Mouse (Mus musculus) forebrain, embryonic 14.5 days (tissue): ENCODE results near the gene Rnls. TPM values are rescaled to one million over a fixed set of nuclear protein-coding genes. Genes with fewer than 3 reads are reported as not detected.

Experiments
- ATAC-seq: fragments of 200-750 bp; cut with Nextera tagmentation; 2 replicates; pipeline ENCODE4 v1.8.0; 2017; ENCODE audit warnings: mild to moderate bottlenecking, moderate library complexity
- DNase-seq: peaks from one replicate; pipeline ENCODE4 v3.0.0-alpha.2; 2015; ENCODE audit warnings: low spot score
- H3K27ac ChIP-seq: fragments of 300-500 bp; sonication (generic); 2 replicates; pipeline ENCODE4 v1.5.1; 2014; ENCODE audit warnings: low read depth, mild to moderate bottlenecking, control low read depth, low read length, moderate library complexity
- H3K27me3 ChIP-seq: fragments of 300-500 bp; sonication (generic); replicated peaks from 2 replicates; pipeline ENCODE4 v1.6.1; 2014; ENCODE audit warnings: low read length, control low read depth, mixed read lengths; ENCODE audit not compliant: control insufficient read depth, insufficient read depth
- H3K36me3 ChIP-seq: fragments of 300-500 bp; sonication (generic); 2 replicates; pipeline ENCODE4 v1.6.1; 2014; ENCODE audit warnings: low read length, control low read depth; ENCODE audit not compliant: control insufficient read depth, insufficient read depth
- H3K4me1 ChIP-seq: fragments of 300-500 bp; sonication (generic); 2 replicates; pipeline ENCODE4 v1.6.1; 2014; ENCODE audit warnings: antibody characterized with exemption, low read length, control low read depth; ENCODE audit not compliant: control insufficient read depth, insufficient read depth
- H3K4me2 ChIP-seq: fragments of 300-500 bp; sonication (generic); 2 replicates; pipeline ENCODE4 v1.6.1; 2014; ENCODE audit warnings: mild to moderate bottlenecking, control low read depth, low read length
- H3K4me3 ChIP-seq: fragments of 300-500 bp; sonication (generic); 2 replicates; pipeline ENCODE4 v1.5.1; 2014; ENCODE audit warnings: low read depth, low read length, control low read depth
- H3K9ac ChIP-seq: fragments of 300-500 bp; sonication (generic); 2 replicates; pipeline ENCODE4 v1.6.1; 2014; ENCODE audit warnings: mild to moderate bottlenecking, low read length, control low read depth, moderate library complexity
- H3K9me3 ChIP-seq: fragments of 300-500 bp; sonication (generic); replicated peaks from 2 replicates; pipeline ENCODE4 v1.6.1; 2016; ENCODE audit warnings: low read length, control low read depth, mixed read lengths; ENCODE audit not compliant: control insufficient read depth
- WGBS: fragments of 180-500 bp; shearing (Covaris S2); extraction: QIAGEN DNeasy Blood & Tissue Kit; methylation state at CpG from one replicate; pipeline ENCODE4 v1.1.7; 2014; 5-methylcytosine and 5-hydroxymethylcytosine counted together
- polyA plus RNA-seq: library from polyadenylated mRNA; unstranded; fragments of >200 nt; fragmentation: Nextera tagmentation; extraction: Ambion mirVana; gene quantifications from 2 replicates; pipeline ENCODE4 v1.2.1, GENCODE M21; 2014

Rnls gene
- polyA plus RNA-seq, 1 experiment from 2014 or later = 10.7 TPM

- Histone ChIP-seq H3K9me3 (no peaks in the 10 kb centered on the region), H3K36me3 (no peaks in the 10 kb centered on the region), H3K4me2 (no peak overlapping the region), H3K4me3 (no peak overlapping the region), H3K27ac (no peak overlapping the region), H3K27me3 (no peaks in the 10 kb centered on the region), H3K4me1 (no peaks in the 10 kb centered on the region), H3K9ac (no peak overlapping the region)
- peak; percentile 77 for ATAC-seq
- DNase-seq = peak; percentile 53
- WGBS = 29% methylated on average over 4 of the region's 4 CpGs
Measured at GRCm38 (mm10) chr19:33326706-33327641, 65.1 kb downstream of the Rnls start.

DNA sequence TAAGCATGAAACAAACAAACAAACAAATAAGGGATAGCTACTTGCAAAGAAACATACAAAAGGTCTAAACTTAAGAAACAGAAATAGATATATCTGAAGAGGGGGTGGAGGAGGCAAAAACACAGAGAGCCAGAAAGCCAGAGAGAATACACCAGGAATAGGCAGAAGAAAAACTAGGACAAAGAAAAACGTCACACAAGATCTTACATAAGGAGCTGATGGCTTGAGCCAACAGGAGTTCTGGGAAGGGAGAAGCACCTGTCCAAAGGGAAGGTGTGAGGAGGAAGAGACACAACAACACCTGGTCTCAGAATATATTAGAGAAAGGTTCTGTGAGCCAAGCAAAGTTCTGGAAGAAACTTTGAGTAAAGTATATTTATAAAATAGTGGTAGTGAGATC, 73.3 kb downstream of the Rnls start:
- no peak overlapping the region for H3K4me3 ChIP-seq
- no peak for DNase-seq
- H3K4me2 ChIP-seq = no peak overlapping the region
- no peak overlapping the region for H3K9ac ChIP-seq
- H3K9me3 ChIP-seq = no peaks in the 10 kb centered on the region
- H3K4me1 ChIP-seq = no peaks in the 10 kb centered on the region
- H3K36me3 ChIP-seq = no peaks in the 10 kb centered on the region
- no peak overlapping the region for H3K27ac ChIP-seq
- 52% methylated on average over 1 of the region's 1 CpGs for WGBS
- no peaks in the 10 kb centered on the region for H3K27me3 ChIP-seq
- no peak for ATAC-seq

GRCm38 (mm10) chr19:33317130-33317529, 75.0 kb downstream of the Rnls start:
- H3K4me3 ChIP-seq = no peak overlapping the region
- no peaks in the 10 kb centered on the region for H3K36me3 ChIP-seq
- no peaks in the 10 kb centered on the region for H3K9me3 ChIP-seq
- no peaks in the 10 kb centered on the region for H3K4me1 ChIP-seq
- no peaks in the 10 kb centered on the region for H3K27me3 ChIP-seq
- ATAC-seq (no peak), DNase-seq (no peak)
- no peak overlapping the region for H3K4me2 ChIP-seq
- no peak overlapping the region for H3K9ac ChIP-seq
- 73% methylated on average over 4 of the region's 4 CpGs for WGBS
- no peak overlapping the region for H3K27ac ChIP-seq

- H3K4me1 ChIP-seq = peaks cover 8% of the 10 kb centered on the region
- no peaks in the 10 kb centered on the region for H3K9me3 ChIP-seq
- 29% methylated on average over 3 of the region's 3 CpGs for WGBS
- no peak overlapping the region for H3K4me3 ChIP-seq
- no peaks in the 10 kb centered on the region for H3K36me3 ChIP-seq
- H3K27me3 ChIP-seq = no peaks in the 10 kb centered on the region
- peak; percentile 44 for DNase-seq
- H3K27ac ChIP-seq = no peak overlapping the region
- no peak overlapping the region for H3K4me2 ChIP-seq
- peak; percentile 57; the same call in 1 of the 2 replicates for ATAC-seq
- H3K9ac ChIP-seq = no peak overlapping the region
Measured at GRCm38 (mm10) chr19:33299726-33300292, 92.3 kb downstream of the Rnls start.

DNA sequence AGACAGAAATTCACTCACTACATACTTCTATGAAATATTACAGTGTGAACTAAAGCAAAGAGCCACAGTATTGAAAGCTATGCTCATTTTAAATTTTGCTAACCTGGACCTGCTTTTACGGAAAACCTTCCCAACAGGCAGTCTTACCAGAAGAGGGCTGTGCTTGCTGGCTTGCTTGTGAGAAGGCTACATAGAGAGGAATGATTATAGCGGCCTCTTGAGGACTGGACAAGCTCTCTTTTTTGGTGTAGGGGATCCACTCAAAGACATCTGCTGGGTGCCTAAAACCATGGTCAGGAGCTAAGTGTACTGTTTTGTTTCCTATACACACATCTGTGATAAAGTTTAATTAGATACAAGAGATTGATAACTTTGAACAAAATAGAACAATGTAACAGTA, 95.8 kb downstream of the Rnls start:
- Histone ChIP-seq H3K4me2 (no peak overlapping the region), H3K9ac (no peak overlapping the region), H3K27ac (no peak overlapping the region), H3K27me3 (no peaks in the 10 kb centered on the region), H3K4me3 (no peak overlapping the region), H3K36me3 (no peaks in the 10 kb centered on the region), H3K4me1 (peaks cover 8% of the 10 kb centered on the region), H3K9me3 (no peaks in the 10 kb centered on the region)
- WGBS = 38% methylated on average over 2 of the region's 2 CpGs
- ATAC-seq (no peak), DNase-seq (no peak)

- Histone ChIP-seq H3K36me3 (no peaks in the 10 kb centered on the region), H3K4me1 (no peaks in the 10 kb centered on the region), H3K4me2 (no peak overlapping the region), H3K27ac (no peak overlapping the region), H3K9me3 (no peaks in the 10 kb centered on the region), H3K27me3 (no peaks in the 10 kb centered on the region), H3K4me3 (no peak overlapping the region), H3K9ac (no peak overlapping the region)
- ATAC-seq (no peak), DNase-seq (no peak)
- WGBS = 58% methylated on average over 3 of the region's 3 CpGs
Measured at GRCm38 (mm10) chr19:33282985-33283384, 109.1 kb downstream of the Rnls start.

DNA sequence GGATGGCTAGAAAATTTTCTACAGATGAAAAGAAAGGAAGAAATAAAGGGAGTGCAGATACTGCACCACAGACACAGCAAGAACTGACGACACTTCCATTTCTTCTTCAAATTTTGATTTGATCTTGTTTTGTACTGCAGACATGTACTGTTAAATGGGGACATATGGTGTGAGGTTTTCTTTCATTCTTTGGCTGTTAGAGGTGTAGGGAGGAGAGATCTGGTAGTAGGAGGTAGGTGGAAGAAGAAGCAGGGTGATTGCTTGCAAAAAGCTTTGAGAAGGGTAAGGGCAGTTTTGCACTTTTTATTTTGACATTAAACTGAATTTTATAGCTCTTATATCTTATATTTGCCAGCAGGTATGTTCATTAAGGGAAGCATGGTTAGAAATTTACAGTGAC, 115.7 kb downstream of the Rnls start:
- Histone ChIP-seq H3K9ac (no peak overlapping the region), H3K4me2 (no peak overlapping the region), H3K9me3 (no peaks in the 10 kb centered on the region), H3K36me3 (no peaks in the 10 kb centered on the region), H3K4me3 (no peak overlapping the region), H3K4me1 (no peaks in the 10 kb centered on the region), H3K27ac (no peak overlapping the region), H3K27me3 (no peaks in the 10 kb centered on the region)
- no peak for DNase-seq
- 82% methylated on average over 1 of the region's 1 CpGs for WGBS
- ATAC-seq = no peak

DNA sequence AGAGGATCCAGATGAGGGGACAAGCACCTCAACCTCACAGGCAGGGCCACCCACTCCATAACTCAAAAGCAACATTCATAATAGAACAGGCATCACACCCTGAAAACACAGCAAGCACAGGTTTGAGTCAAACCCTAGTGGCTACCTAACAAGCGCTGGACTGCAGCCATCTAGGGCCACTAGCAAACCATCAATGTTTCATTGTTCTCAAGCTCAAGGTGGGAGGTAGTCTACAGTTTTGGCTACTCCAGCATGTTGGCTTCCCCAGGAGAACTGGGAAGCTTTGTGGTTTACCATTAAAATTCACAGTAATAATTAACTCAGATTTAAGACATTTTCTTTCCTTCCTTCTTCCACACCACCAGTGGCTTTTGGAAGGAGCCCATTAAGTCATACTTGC, 118.4 kb downstream of the Rnls start:
- ATAC-seq (no peak), DNase-seq (no peak)
- Histone ChIP-seq H3K9me3 (no peaks in the 10 kb centered on the region), H3K27ac (no peak overlapping the region), H3K27me3 (no peaks in the 10 kb centered on the region), H3K4me3 (no peak overlapping the region), H3K9ac (no peak overlapping the region), H3K36me3 (no peaks in the 10 kb centered on the region), H3K4me1 (no peaks in the 10 kb centered on the region), H3K4me2 (no peak overlapping the region)
- WGBS = 74% methylated on average over 1 of the region's 1 CpGs

- no peak overlapping the region for H3K4me2 ChIP-seq
- H3K9me3 ChIP-seq = no peaks in the 10 kb centered on the region
- ATAC-seq = no peak
- no peaks in the 10 kb centered on the region for H3K4me1 ChIP-seq
- WGBS = 71% methylated on average over 2 of the region's 2 CpGs
- no peaks in the 10 kb centered on the region for H3K36me3 ChIP-seq
- no peak overlapping the region for H3K9ac ChIP-seq
- DNase-seq = no peak
- H3K27ac ChIP-seq = no peak overlapping the region
- H3K27me3 ChIP-seq = no peaks in the 10 kb centered on the region
- H3K4me3 ChIP-seq = no peak overlapping the region
Measured at GRCm38 (mm10) chr19:33271571-33271970, 120.5 kb downstream of the Rnls start.
